Mouse (Mus musculus): Measurements from ENCODE around the gene Pgbd5.

GRCm38 (mm10) chr8:124336302-124336701 is 103.2 kb downstream of the Pgbd5 start:
- TF ChIP-seq CTCF (IDR thresholded peaks at IDR 0.05; ENCODE audit: extremely low read depth, insufficient read depth, low read length): no peak
- no peak for TF ChIP-seq POLR2A (IDR thresholded peaks at IDR 0.05; ENCODE audit: extremely low read depth, insufficient read depth, low read length)
